Mouse (Mus musculus): ENCODE data around the gene Zc2hc1b. TPM values are rescaled to one million over a fixed set of nuclear protein-coding genes. Genes with fewer than 3 reads are reported as not detected.
A peak's percentile ranks its signal among the peaks of the same experiment; 100 is the strongest.

Gene Zc2hc1b
- total RNA-seq, 2 experiments from 2014 or later = not detected

GRCm38 (mm10) chr10:13180211-13180610, 2.4 kb upstream of the Zc2hc1b start:
- DNase-seq (ENCODE audit: low spot score in 2 of 2) = no peak
- intact Hi-C loops (cut with DNase I) = no loop called here

- DNase-seq (ENCODE audit: low spot score in 2 of 2) = no peak
- intact Hi-C loops (cut with DNase I) = no loop called here
Observed at GRCm38 (mm10) chr10:13175866-13176265, 2.0 kb downstream of the Zc2hc1b start.

- intact Hi-C loops (cut with DNase I) = no loop called here
- DNase-seq (ENCODE audit: low spot score in 2 of 2) = no peak
Observed at GRCm38 (mm10) chr10:13172798-13173221, 5.0 kb downstream of the Zc2hc1b start.

GRCm38 (mm10) chr10:13171461-13171860, 6.4 kb downstream of the Zc2hc1b start:
- no peak for DNase-seq (ENCODE audit: low spot score in 2 of 2)
- intact Hi-C loops (cut with DNase I) = no loop called here

DNA sequence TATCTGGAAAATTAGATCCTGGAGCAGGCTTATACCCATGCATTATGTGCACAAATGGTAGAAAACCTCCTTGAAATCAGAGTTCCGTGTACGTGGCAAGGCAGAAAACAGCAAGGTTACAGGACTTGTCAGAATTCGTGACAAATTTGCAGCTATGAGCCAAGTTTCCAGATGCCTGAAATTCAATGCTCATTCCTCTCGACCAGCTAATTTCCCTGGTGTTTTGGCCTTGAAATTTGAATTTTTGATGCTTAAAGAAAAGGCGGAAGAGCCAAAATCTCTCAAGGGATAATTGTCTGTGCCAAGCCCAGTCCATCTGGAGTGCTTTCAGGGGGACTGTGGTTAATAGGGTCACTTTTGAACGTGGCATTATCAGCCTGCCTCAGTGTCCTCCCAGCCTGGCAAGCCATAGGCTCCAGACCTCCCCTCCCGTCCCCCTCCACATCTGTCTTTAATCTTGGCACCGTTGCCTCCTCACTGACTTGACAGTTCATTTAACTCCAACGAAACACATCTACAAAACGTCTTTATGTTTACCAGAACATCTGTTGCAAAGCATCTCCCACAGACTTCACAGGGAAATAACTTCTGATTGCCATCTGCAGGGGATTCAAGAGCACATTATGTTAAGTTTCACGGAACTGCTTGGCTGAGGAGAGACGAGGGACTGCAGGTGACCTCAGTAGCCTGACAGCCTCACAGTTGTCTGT, 6.9 kb downstream of the Zc2hc1b start:
- DNase-seq (ENCODE audit: low spot score in 2 of 2) = no peak
- intact Hi-C loops (cut with DNase I) = no loop called here

GRCm38 (mm10) chr10:13168461-13168860, 9.4 kb downstream of the Zc2hc1b start:
- DNase-seq (ENCODE audit: low spot score in 2 of 2) = no peak
- intact Hi-C loops (cut with DNase I) = no loop called here

GRCm38 (mm10) chr10:13162031-13162430, 15.8 kb downstream of the Zc2hc1b start:
- no peak for DNase-seq (ENCODE audit: low spot score in 2 of 2)
- intact Hi-C loops (cut with DNase I) = no loop called here

DNA sequence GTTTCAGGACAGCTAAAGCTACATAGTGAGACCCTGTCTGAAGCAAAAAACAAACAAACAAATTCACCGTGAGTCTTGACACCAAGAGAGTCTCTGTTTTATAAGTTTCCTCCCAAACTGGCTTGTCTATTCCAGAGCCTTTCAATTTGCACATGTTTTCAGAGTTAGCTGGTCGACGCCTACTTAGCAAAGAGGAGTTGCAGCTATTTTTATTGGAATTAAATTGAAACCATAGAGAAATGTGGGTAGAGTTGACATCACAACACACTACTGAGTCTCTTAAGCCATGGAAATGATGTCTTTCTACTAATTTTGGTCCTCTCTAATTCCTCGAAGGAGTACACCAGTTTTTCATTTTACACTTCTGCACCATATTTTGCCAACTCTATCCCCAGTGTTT, 16.9 kb downstream of the Zc2hc1b start:
- DNase-seq (ENCODE audit: low spot score in 2 of 2) = peak in 1 of 2 experiments; percentile 59
- intact Hi-C loops (cut with DNase I) = no loop called here

GRCm38 (mm10) chr10:13155377-13155776, 22.4 kb downstream of the Zc2hc1b start:
- intact Hi-C loops (cut with DNase I) = no loop called here

GRCm38 (mm10) chr10:13152811-13153364, 24.9 kb downstream of the Zc2hc1b start:
- no peak for DNase-seq (ENCODE audit: low spot score in 2 of 2)
- intact Hi-C loops (cut with DNase I) = no loop called here

More at GRCm38 (mm10) chr10:13155377-13155776, 22.4 kb downstream of the Zc2hc1b start:
- DNase-seq (ENCODE audit: low spot score in 2 of 2) = no peak

DNA sequence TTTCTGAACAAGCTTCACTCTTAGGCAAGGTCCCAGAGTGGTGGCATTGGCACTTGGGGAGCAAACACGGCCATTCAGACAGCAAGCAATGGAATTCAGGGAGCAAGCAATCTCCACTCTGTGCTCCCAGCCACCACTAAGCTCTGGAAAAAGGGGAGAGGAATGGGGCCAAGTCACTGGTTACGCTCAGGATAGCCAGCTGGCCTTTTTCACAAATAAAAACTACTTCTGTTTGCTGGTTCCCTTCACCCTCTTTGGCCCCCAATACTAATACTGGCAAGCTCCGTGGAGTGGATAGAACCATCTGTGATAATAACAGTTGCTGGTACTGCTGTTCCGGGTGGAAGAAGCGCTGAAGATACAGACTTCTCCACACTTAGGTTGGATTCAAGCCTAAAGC, 26.5 kb downstream of the Zc2hc1b start:
- peak in 1 of 2 experiments; percentile 38 for DNase-seq (ENCODE audit: low spot score in 2 of 2)
- intact Hi-C loops (cut with DNase I) = no loop called here

DNA sequence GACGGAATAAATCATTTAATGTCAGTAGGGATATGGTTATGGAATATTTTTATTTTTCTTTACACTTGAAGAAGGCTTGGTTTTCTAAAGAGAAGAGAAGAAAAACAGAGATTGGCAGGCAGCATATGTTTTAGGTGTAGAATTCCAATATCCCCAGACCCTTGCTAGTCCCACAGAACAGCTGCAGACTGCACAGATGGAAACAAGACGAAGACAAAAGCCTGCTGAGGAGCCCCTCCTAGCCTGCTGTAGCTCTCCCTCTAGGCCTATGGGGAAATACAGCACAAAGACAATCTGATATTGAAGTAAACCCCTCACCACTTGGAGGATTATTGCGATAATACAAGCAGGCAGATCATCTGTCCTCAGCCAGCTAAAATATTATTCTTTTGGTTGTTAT, 27.4 kb downstream of the Zc2hc1b start:
- intact Hi-C loops (cut with DNase I) = no loop called here
- DNase-seq (ENCODE audit: low spot score in 2 of 2) = no peak

DNA sequence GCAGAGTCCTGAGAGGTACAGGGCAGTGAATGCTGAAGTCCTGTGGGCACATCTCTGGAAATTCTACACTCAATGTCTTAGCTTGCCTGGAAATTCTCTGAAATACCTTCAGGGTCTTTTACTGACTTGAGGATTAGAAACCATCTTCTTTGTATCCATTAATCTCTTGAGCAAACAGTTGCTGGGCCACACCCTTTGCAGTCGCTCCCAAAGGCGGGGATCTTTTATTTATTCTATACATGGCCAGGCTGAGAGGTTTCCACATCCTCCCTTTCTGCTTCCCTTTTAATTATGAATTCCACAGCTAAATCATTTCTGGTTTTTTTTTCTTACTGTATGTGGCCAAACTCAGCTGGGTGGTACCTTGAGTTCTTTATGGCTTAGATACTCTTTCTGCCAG, 37.4 kb downstream of the Zc2hc1b start:
- intact Hi-C loops (cut with DNase I) = no loop called here
- no peak for DNase-seq (ENCODE audit: low spot score in 2 of 2)

DNA sequence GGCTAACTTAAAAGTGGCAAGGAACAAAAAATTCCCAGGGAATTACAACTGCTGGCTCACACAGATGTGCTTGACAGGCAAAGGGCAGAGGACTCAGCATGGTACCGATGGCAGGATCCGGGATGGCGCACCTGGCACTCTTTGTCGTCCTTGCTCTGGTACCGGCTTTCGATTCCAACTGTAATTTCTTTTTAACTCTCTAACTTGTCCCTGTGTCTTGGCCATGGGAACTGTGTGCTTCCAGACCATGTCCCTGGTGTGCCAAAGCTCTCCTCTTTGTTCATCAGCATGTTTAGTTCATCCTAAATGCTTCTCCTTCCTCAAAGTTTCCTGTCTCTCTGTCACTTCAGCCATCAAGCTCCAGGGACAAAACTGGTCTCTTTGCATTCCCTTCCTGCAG, 39.9 kb downstream of the Zc2hc1b start:
- intact Hi-C loops (cut with DNase I) = no loop called here
- DNase-seq (ENCODE audit: low spot score in 2 of 2) = no peak

GRCm38 (mm10) chr10:13135751-13136150, 42.1 kb downstream of the Zc2hc1b start:
- intact Hi-C loops (cut with DNase I) = no loop called here
- no peak for DNase-seq (ENCODE audit: low spot score in 2 of 2)

DNA sequence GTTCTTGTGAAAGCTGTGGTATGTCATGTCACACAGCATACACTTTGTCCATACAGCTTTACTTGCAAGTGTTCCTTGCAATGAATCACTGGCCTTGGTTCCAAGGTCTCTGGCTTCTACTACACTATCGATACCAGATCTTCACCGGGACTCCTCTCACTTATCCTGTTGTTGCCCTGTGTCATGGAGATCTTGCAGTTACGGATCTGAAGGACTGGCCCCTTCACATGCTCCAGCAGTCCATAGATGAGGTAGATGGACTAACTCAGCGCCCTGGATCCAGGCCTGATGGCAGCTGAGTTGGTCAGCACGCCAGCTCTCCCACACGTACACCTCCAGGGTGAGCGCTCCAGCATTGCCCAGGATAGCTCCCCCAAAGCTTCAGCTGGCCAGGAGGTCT, 42.5 kb downstream of the Zc2hc1b start:
- intact Hi-C loops (cut with DNase I) = no loop called here
- DNase-seq (ENCODE audit: low spot score in 2 of 2) = no peak

DNA sequence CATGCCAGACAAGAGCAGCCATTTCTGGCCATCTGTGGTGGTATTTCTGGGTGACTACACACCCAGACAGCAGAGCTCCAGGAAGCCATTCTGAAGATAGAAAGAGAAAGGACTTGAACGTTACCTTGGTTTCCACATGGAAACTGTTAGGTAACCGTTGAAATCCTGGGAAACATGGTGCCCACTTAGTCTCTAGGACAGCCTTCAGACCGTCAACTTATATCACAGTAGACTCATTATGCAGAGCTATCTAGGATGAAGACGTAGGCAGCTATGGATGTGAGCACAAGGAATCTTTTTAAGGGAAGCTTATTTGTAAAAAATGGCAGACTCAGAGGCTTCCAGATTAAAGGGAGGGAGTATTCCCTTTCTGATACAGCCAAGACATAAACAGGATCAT, 44.0 kb downstream of the Zc2hc1b start:
- peak in 1 of 2 experiments; percentile 50 for DNase-seq (ENCODE audit: low spot score in 2 of 2)
- intact Hi-C loops (cut with DNase I) = no loop called here

DNA sequence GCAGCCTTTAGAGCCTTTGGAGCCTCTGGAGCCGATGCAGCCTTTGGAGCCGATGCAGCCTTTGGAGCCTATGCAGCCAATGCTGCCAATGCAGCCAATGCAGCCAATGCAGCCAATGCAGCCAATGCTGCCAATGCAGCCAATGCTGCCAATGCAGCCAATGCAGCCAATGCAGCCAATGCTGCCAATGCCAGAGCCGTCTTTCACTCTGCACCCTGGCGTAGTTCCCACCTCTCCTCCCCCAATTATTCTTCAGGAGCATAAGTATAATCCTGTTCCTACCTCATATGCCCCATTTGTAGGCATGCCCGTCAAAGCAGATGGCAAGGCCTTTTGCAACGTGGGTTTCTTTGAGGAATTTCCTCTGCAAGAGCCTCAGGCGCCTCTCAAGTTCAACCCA, 49.9 kb downstream of the Zc2hc1b start:
- DNase-seq (ENCODE audit: low spot score in 2 of 2) = no peak
- intact Hi-C loops (cut with DNase I) = no loop called here

GRCm38 (mm10) chr10:13127335-13127734, 50.5 kb downstream of the Zc2hc1b start:
- DNase-seq (ENCODE audit: low spot score in 2 of 2) = no peak
- intact Hi-C loops (cut with DNase I) = no loop called here

DNA sequence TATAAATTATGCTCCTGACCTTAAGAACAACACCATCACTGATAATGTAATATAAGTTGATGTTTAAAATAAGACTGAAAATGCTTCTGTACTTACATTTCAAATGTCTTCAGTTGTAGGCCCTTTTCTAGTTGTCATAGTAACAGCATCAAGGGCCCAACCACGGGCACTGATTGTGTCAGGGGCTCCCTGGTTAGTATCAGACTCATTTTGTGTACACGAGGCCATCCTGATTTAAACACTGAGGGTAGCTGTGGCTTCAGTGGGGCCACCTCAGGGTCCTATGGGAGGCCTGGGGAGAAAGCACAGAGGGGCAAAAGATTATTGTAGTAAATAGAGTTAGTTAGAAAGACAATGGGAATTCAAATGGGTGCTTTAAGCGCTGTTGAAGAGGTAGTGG, 52.0 kb downstream of the Zc2hc1b start:
- intact Hi-C loops (cut with DNase I) = no loop called here
- DNase-seq (ENCODE audit: low spot score in 2 of 2) = no peak

GRCm38 (mm10) chr10:13119300-13119699, 58.5 kb downstream of the Zc2hc1b start:
- intact Hi-C loops (cut with DNase I) = no loop called here
- no peak for DNase-seq (ENCODE audit: low spot score in 2 of 2)

GRCm38 (mm10) chr10:13118770-13119102, 59.1 kb downstream of the Zc2hc1b start:
- intact Hi-C loops (cut with DNase I) = no loop called here
- no peak for DNase-seq (ENCODE audit: low spot score in 2 of 2)

All from left cerebral cortex, postnatal 25 days (tissue).